Mouse (Mus musculus) midbrain, embryonic 12.5 days (tissue): ENCODE measurements around the gene Dtwd1. TPM values are rescaled to one million over a fixed set of nuclear protein-coding genes. Genes with fewer than 3 reads are reported as not detected.
"Not testable (repeated sequence)": the region's sequence is repeated elsewhere in the genome, so short reads cannot be mapped to it uniquely, and the experiment has no call there.

Source experiments
- ATAC-seq: fragments of 200-750 bp; cut with Nextera tagmentation; 2 replicates; pipeline ENCODE4 v1.8.0; 2017; ENCODE audit warnings: low read depth, moderate TSS enrichment, moderate library complexity; ENCODE audit not compliant: low FRiP score
- H3K27ac ChIP-seq: fragments of 300-500 bp; sonication (generic); replicated peaks from 2 replicates; pipeline ENCODE4 v1.5.1; 2016; ENCODE audit warnings: mild to moderate bottlenecking
- H3K27me3 ChIP-seq: fragments of 300-500 bp; sonication (generic); 2 replicates; pipeline ENCODE4 v1.6.1; 2016; ENCODE audit warnings: mild to moderate bottlenecking
- H3K36me3 ChIP-seq: fragments of 300-500 bp; sonication (generic); 2 replicates; pipeline ENCODE4 v1.6.1; 2016
- H3K4me1 ChIP-seq: fragments of 300-500 bp; sonication (generic); 2 replicates; pipeline ENCODE4 v1.6.1; 2016
- H3K4me2 ChIP-seq: fragments of 300-500 bp; sonication (generic); replicated peaks from 2 replicates; pipeline ENCODE4 v1.6.1; 2016; ENCODE audit warnings: mild to moderate bottlenecking, moderate library complexity
- H3K4me3 ChIP-seq: fragments of 300-500 bp; sonication (generic); 2 replicates; pipeline ENCODE4 v1.5.1; 2016; ENCODE audit warnings: mild to moderate bottlenecking
- H3K9ac ChIP-seq: fragments of 300-500 bp; sonication (generic); replicated peaks from 2 replicates; pipeline ENCODE4 v1.6.1; 2016; ENCODE audit warnings: mild to moderate bottlenecking, moderate library complexity
- H3K9me3 ChIP-seq: fragments of 300-500 bp; sonication (generic); 2 replicates; pipeline ENCODE4 v1.6.1; 2016; ENCODE audit warnings: mild to moderate bottlenecking
- WGBS: fragments of 180-500 bp; shearing (Covaris S2); methylation state at CpG from one replicate; pipeline ENCODE4 v1.1.7; 2016; 5-methylcytosine and 5-hydroxymethylcytosine counted together
- polyA plus RNA-seq: library from polyadenylated mRNA; unstranded; fragments of >200 nt; fragmentation: Nextera tagmentation; extraction: Ambion mirVana; gene quantifications from 2 replicates; pipeline ENCODE4 v1.2.1, GENCODE M21; 2016

Gene Dtwd1
- polyA plus RNA-seq, 1 experiment from 2014 or later, result 17.2 TPM

DNA sequence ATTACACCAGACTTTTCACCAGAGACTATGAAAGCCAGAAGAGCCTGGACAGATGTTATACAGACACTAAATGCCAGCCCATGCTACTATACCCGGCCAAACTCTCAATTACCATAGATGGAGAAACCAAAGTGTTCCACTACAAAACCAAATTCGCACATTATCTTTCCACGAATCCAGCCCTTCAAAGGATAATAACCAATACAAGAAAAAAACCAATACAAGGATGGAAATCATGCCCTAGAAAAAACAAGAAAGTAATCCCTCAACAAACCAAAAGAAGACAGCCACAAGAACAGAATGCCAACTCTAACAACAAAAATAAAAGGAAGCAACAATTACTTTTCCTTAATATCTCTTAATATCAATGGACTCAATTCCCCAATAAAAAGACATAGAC, 62.9 kb downstream of the Dtwd1 start, which contains the start of gene Gm17555:
Gene Gm17555, plus strand, starts transcription at position 301 of the 400 bp plus-strand sequence.
- H3K4me1 ChIP-seq, H3K9me3 ChIP-seq, ATAC-seq, H3K27ac ChIP-seq, H3K4me2 ChIP-seq, H3K9ac ChIP-seq, H3K4me3 ChIP-seq, H3K36me3 ChIP-seq, H3K27me3 ChIP-seq: not testable (repeated sequence)
- 94% methylated on average over 3 of the region's 3 CpGs for WGBS

Other genes starting within 250 kb of the Dtwd1 start
- gene Fgf7, start 117.5 kb upstream of the Dtwd1 start, polyA plus RNA-seq, result 0.34 and 0.84 TPM in 2 replicates
- not detected in 2 replicates for gene Fam227b, start 137 bp upstream of the Dtwd1 start, polyA plus RNA-seq
- gene Gm17555, start 63.0 kb downstream of the Dtwd1 start, polyA plus RNA-seq, result not detected in 2 replicates